28 mouse cellular contexts compared by ENCODE assay signal in the genomic region with DNA sequence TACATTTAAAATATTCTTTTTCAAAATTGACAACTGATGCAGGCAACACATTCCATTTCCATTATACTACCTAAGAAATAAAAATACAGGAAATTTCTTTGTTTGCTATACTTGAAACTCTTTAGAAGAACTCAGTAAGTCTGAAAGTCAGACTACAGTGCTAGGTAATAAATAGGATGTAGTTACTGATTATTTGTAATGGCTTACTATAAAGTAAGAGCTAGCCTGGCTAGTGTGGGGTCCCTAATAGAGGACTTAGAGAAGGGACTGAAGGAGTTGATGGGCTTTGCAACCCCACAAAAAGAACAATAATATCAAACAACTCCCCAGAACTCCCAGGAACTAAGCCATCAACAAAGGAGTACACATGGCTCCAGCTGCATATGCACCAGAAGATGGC.
"Had no signal": no experiment of that assay in that cellular context is flagged by ENCODE, and none has a peak within 500 bp of the region (broad histone marks: within the 10 kb centered on the region; RNA-seq: fewer than 3 reads in every experiment).

No protein-coding gene starts in this region.

- H3K9me3 ChIP-seq: embryonic facial prominence, embryonic 10.5 days; embryonic facial prominence, embryonic 12.5 days; embryonic facial prominence, embryonic 13.5 days; embryonic facial prominence, embryonic 15.5 days; forebrain, embryonic 10.5 days; forebrain, embryonic 12.5 days; forebrain, embryonic 13.5 days; forebrain, embryonic 15.5 days had no signal

- H3K4me1 ChIP-seq: embryonic facial prominence, embryonic 10.5 days; embryonic facial prominence, embryonic 12.5 days; embryonic facial prominence, embryonic 13.5 days; embryonic facial prominence, embryonic 15.5 days; forebrain, embryonic 10.5 days; forebrain, embryonic 12.5 days; forebrain, embryonic 13.5 days; forebrain, embryonic 15.5 days had no signal

- H3K9ac ChIP-seq: embryonic facial prominence, embryonic 12.5 days; embryonic facial prominence, embryonic 13.5 days; embryonic facial prominence, embryonic 15.5 days; forebrain, embryonic 12.5 days; forebrain, embryonic 13.5 days; forebrain, embryonic 15.5 days; forebrain, postnatal 0 days had no signal

- H3K36me3 ChIP-seq: embryonic facial prominence, embryonic 10.5 days; embryonic facial prominence, embryonic 12.5 days; embryonic facial prominence, embryonic 13.5 days; embryonic facial prominence, embryonic 15.5 days; forebrain, embryonic 10.5 days; forebrain, embryonic 12.5 days; forebrain, embryonic 15.5 days had no signal

- ATAC-seq: forebrain, embryonic 13.5 days; forebrain, embryonic 14.5 days; forebrain, embryonic 15.5 days; forebrain, embryonic 16.5 days; forebrain, postnatal 0 days had no signal

- H3K4me2 ChIP-seq: embryonic facial prominence, embryonic 12.5 days; embryonic facial prominence, embryonic 13.5 days; embryonic facial prominence, embryonic 15.5 days; forebrain, embryonic 12.5 days; forebrain, embryonic 13.5 days; forebrain, embryonic 15.5 days had no signal

- H3K4me3 ChIP-seq: embryonic facial prominence, embryonic 10.5 days; embryonic facial prominence, embryonic 12.5 days; embryonic facial prominence, embryonic 13.5 days; embryonic facial prominence, embryonic 15.5 days; erythroblast, embryonic 14.5 days; forebrain, embryonic 10.5 days; forebrain, embryonic 12.5 days; forebrain, embryonic 13.5 days; forebrain, embryonic 15.5 days; gastrocnemius, adult 2 months had no signal

- H3K27me3 ChIP-seq: embryonic facial prominence, embryonic 12.5 days; embryonic facial prominence, embryonic 13.5 days; embryonic facial prominence, embryonic 15.5 days; forebrain, embryonic 12.5 days; forebrain, embryonic 13.5 days; forebrain, embryonic 15.5 days had no signal

- H3K27ac ChIP-seq: embryonic facial prominence, embryonic 10.5 days; embryonic facial prominence, embryonic 12.5 days; embryonic facial prominence, embryonic 13.5 days; embryonic facial prominence, embryonic 15.5 days; forebrain, embryonic 10.5 days; forebrain, embryonic 12.5 days; forebrain, embryonic 13.5 days; forebrain, embryonic 15.5 days; gastrocnemius, adult 2 months had no signal

- DNase-seq: cerebellum, adult 18-20 months; cerebellum, adult 2 months; cerebellum, adult 8-10 months; cerebellum, adult 9-10 months; cerebellum, adult 9-11 months; cerebellum, postnatal 10 days; cerebellum, postnatal 14 days; cerebellum, postnatal 25 days; cerebellum, postnatal 36 days; embryo, embryonic 11 days; forebrain, postnatal 0 days; gastrocnemius, adult 2 months; gastrocnemius, postnatal 10 days; gastrocnemius, postnatal 14 days; gastrocnemius, postnatal 25 days; gastrocnemius, postnatal 36 days; heart, adult 11 months had no signal
